Mouse (Mus musculus) lung, adult 2 months (tissue): ENCODE measurements at regions not wholly inside any gene's neighbourhood (a gene's known extent, or its start where the extent isn't known, plus 50 kb on each side); places are given as distances from the start of the nearest gene placed in this dataset.

Experiments
- CTCF ChIP-seq: fragments of 200-500 bp; IDR thresholded peaks from 2 replicates; pipeline ENCODE4 v1.5.1; 2011; ENCODE audit warnings: mild to moderate bottlenecking, low read length, control low read depth; ENCODE audit not compliant: insufficient read depth
- POLR2A ChIP-seq: fragments of 200-500 bp; IDR thresholded peaks from 2 replicates; pipeline ENCODE4 v1.6.1; 2011; ENCODE audit warnings: low read depth, mild to moderate bottlenecking, control low read depth, low read length, borderline replicate concordance; ENCODE audit errors: extremely low read depth

DNA sequence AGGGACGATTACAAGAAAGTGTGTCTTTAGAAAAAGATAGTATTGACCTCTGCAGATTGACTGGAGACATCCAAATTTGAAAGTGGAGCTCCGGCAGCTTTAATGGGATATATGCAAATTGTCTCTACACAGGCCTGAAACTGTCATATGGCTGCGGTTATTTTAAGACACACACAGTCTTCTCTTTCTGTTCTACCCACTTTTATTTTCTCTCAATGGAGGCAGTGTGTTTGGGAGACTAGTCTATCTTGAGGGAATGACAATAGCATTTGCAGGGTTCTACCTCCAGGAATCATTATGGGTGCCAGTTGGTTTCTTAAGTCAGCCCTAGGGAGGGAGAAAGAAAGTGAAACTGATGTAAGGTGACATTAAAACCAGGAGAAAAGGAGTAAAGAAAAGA is 434.2 kb upstream of the Adgrl4 start:
- TF ChIP-seq POLR2A, result no peak
- TF ChIP-seq CTCF, result no peak
